ENCODE assay signal across 20 mouse cellular contexts in genomic region chr4:126579077-126579476, GRCm38 (mm10). TPM values are rescaled to one million over a fixed set of nuclear protein-coding genes. Genes with fewer than 3 reads are reported as not detected.
A peak's percentile ranks its signal among the peaks of the same experiment; 100 is the strongest.
DNase-seq lines count a peak whose midpoint lies in the region; TF ChIP-seq lines count a peak whose summit lies in the region.
"Had no signal": no experiment of that assay in that cellular context is flagged by ENCODE, and none has a peak within 500 bp of the region (broad histone marks: within the 10 kb centered on the region; RNA-seq: fewer than 3 reads in every experiment).

No protein-coding gene starts in this region.

- no peaks in the 10 kb centered on the region for H3K27me3 ChIP-seq in MEL (ENCODE audit: control insufficient read depth in 1 of 2, insufficient read depth in 2 of 2, low read length in 2 of 2)
- H3K27me3 ChIP-seq: CH12.LX, Patski had no signal

- H3K9me3 ChIP-seq in MEL (replicated peaks; ENCODE audit: insufficient read depth, low read length), result no peaks in the 10 kb centered on the region

- DNase-seq in MEL (ENCODE audit: low read depth, low spot score) (peak; percentile 59), MEL-GATA-1-ER (ENCODE audit: extremely low read depth, low read depth) (peak; percentile 23), adipocyte (ENCODE audit: low spot score) (no peak)
- DNase-seq in adrenal gland, postnatal 10 days, result no peak
- DNase-seq: adrenal gland, adult 2 months; adrenal gland, adult 8-10 months; adrenal gland, postnatal 14 days; adrenal gland, postnatal 25 days; adrenal gland, postnatal 36 days; B cell, adult 2 months; cerebellum, adult 11 months; cerebellum, adult 11-12 months; cerebellum, adult 18-20 months; cerebellum, adult 2 months; cerebellum, adult 8-10 months; cerebellum, adult 9-10 months; cerebellum, adult 9-11 months had no signal

- no peak for TF ChIP-seq CTCF in MEL (IDR thresholded peaks at IDR 0.05 in 2 of 3, conservative IDR thresholded peaks at IDR 0.05 in 1 of 3; ENCODE audit: control insufficient read depth in 1 of 3, insufficient read depth in 1 of 3, low read depth in 2 of 3, low read length in 3 of 3, poor library complexity in 1 of 3, severe bottlenecking in 1 of 3)

- H3K27ac ChIP-seq in MEL (ENCODE audit: control insufficient read depth, low read depth, low read length), result no peak overlapping the region

- no peak for TF ChIP-seq EP300 in MEL (IDR thresholded peaks at IDR 0.05; ENCODE audit: low read depth in 1 of 2, low read length in 2 of 2)

- no peak overlapping the region for H3K4me3 ChIP-seq in MEL (ENCODE audit: control insufficient read depth in 1 of 2, insufficient read depth in 1 of 2, low read depth in 2 of 2, low read length in 2 of 2)

- no peak for TF ChIP-seq POLR2A in MEL (IDR thresholded peaks at IDR 0.05; ENCODE audit: control insufficient read depth in 1 of 2, insufficient read depth in 1 of 2, low read depth in 1 of 2, low read length in 2 of 2, poor library complexity in 1 of 2)

- H3K4me1 ChIP-seq in MEL (ENCODE audit: control insufficient read depth in 1 of 2, insufficient read depth in 2 of 2, low read length in 2 of 2), result no peaks in the 10 kb centered on the region

- no peak overlapping the region for H3K9ac ChIP-seq in MEL (ENCODE audit: control insufficient read depth, low read depth, low read length, poor library complexity, severe bottlenecking)

- no peak for TF ChIP-seq RAD21 in MEL (IDR thresholded peaks at IDR 0.05; ENCODE audit: low read depth, low read length)

- H3K36me3 ChIP-seq in MEL (ENCODE audit: control insufficient read depth in 1 of 2, insufficient read depth in 2 of 2, low read length in 2 of 2), result peaks cover 0 to 25% of the 10 kb centered on the region in 2 experiments; a peak in 2 of 4 replicates

- H3K79me2 ChIP-seq in MEL (ENCODE audit: control insufficient read depth, insufficient read depth, low read length, poor library complexity), result no peaks in the 10 kb centered on the region

TF ChIP-seq in MEL, 35 proteins besides CTCF, POLR2A, EP300 and RAD21:
- TF ChIP-seq TCF12 (IDR thresholded peaks at IDR 0.05; ENCODE audit: low read depth, low read length) (no peak), MAFK (IDR thresholded peaks at IDR 0.05; ENCODE audit: borderline replicate concordance, low read depth, low read length) (0 out of 2 replicates have a peak, but pooled peaks have one; percentile 36), USF2 (IDR thresholded peaks at IDR 0.05; ENCODE audit: borderline replicate concordance in 1 of 2, insufficient read depth in 1 of 2, low read depth in 1 of 2, low read length in 2 of 2) (no peak), GABPA (IDR thresholded peaks at IDR 0.05; ENCODE audit: low read depth, low read length) (no peak), MAZ (IDR thresholded peaks at IDR 0.05; ENCODE audit: low read depth, low read length) (no peak), RCOR1 (IDR thresholded peaks at IDR 0.05; ENCODE audit: low read depth, low read length) (no peak), ZC3H11A (IDR thresholded peaks at IDR 0.05; ENCODE audit: low read depth, low read length) (no peak), CHD1 (IDR thresholded peaks at IDR 0.05; ENCODE audit: low read depth, low read length) (no peak), SIN3A (IDR thresholded peaks at IDR 0.05; ENCODE audit: low read length) (no peak), ELF1 (IDR thresholded peaks at IDR 0.05; ENCODE audit: low read depth, low read length) (peak; percentile 19; the same call in 1 of the 2 replicates), UBTF (IDR thresholded peaks at IDR 0.05; ENCODE audit: borderline replicate concordance, insufficient read depth, low read depth, low read length) (no peak), ZMIZ1 (IDR thresholded peaks at IDR 0.05; ENCODE audit: low read depth, low read length) (no peak), TBP (IDR thresholded peaks at IDR 0.05; ENCODE audit: low read depth, low read length) (peak; percentile 98), POLR2AphosphoS2 (IDR thresholded peaks at IDR 0.05; ENCODE audit: low read length) (peak; percentile 74), USF1 (IDR thresholded peaks at IDR 0.05; ENCODE audit: low read depth, low read length) (no peak)

RNA-seq across cellular contexts. Expression of gene Clspn, which starts 22.3 kb away (rescaled TPM):
- total RNA-seq in MEL (2012; rRNA removed), result 42.0 and 46.9 TPM in 2 replicates
- 100 to 1,000 TPM in 1 of 2 experiments, 10 to 100 TPM in 1; 64.0 to 618 TPM for polyA plus RNA-seq in MEL (2012; ENCODE audit: insufficient read depth in 1 of 2, insufficient read length in 2 of 2, low read depth in 1 of 2, low replicate concordance in 2 of 2, missing spikeins in 1 of 2)
- total RNA-seq in adrenal gland, postnatal 10 days (2021), result 1 to 10 TPM; 8.5 to 8.9 TPM

RNA-seq across cellular contexts. Expression of gene 5730409E04Rik, which starts 30.5 kb away (rescaled TPM):
- total RNA-seq in MEL (2012; rRNA removed), result not detected in 2 replicates
- polyA plus RNA-seq in MEL (2012; ENCODE audit: insufficient read depth in 1 of 2, insufficient read length in 2 of 2, low read depth in 1 of 2, low replicate concordance in 2 of 2, missing spikeins in 1 of 2), result not detected
- total RNA-seq in adrenal gland, postnatal 10 days (2021), result 10 to 100 TPM; 10.4 to 13.7 TPM
- total RNA-seq: G1E had no signal
- polyA plus RNA-seq: G1E had no signal

RNA-seq across cellular contexts. Expression of gene Ago4, which starts 45.8 kb away (rescaled TPM):
- total RNA-seq in MEL (2012; rRNA removed), result 0.39 and 0.42 TPM in 2 replicates
- polyA plus RNA-seq in MEL (2012; ENCODE audit: insufficient read depth in 1 of 2, insufficient read length in 2 of 2, low read depth in 1 of 2, low replicate concordance in 2 of 2, missing spikeins in 1 of 2), result 1 to 10 TPM in 1 of 2 experiments, not detected in 1; 1.8 TPM
- total RNA-seq in adrenal gland, postnatal 10 days (2021), result 1 to 10 TPM; 4.0 to 6.4 TPM
- polyA plus RNA-seq: G1E had no signal

Comparison
In these comparisons a context has a peak if more than half of its experiments do, and no peak if none do; other contexts are left out.
1. DNase-seq: peak in MEL (single experiment) and MEL-GATA-1-ER (single experiment); none in adrenal gland, postnatal 10 days (single experiment) and adipocyte (single experiment).
2. RNA of gene 5730409E04Rik, which starts 30.5 kb away (total RNA-seq): 10.4 to 13.7 TPM in adrenal gland, postnatal 10 days; not detected in MEL; every median in the first group is over 10 times any median in the second.